Mouse (Mus musculus) ES-E14 (cell line): ENCODE data around the gene Vdac2. TPM values are rescaled to one million over a fixed set of nuclear protein-coding genes. Genes with fewer than 3 reads are reported as not detected.

Experiments
- DNase-seq: peaks from one replicate; pipeline ENCODE4 v3.0.0-alpha.2; 2013; ENCODE audit warnings: low read depth, low spot score
- H3K27ac ChIP-seq: 2 replicates; pipeline ENCODE4 v1.5.1; 2012; ENCODE audit warnings: low read depth, mild to moderate bottlenecking, low read length, moderate library complexity, mixed read lengths; ENCODE audit not compliant: poor library complexity, insufficient read depth, severe bottlenecking
- H3K36me3 ChIP-seq: 2 replicates; pipeline ENCODE4 v1.6.1; 2012; ENCODE audit warnings: mild to moderate bottlenecking, low read length, moderate library complexity, mixed read lengths; ENCODE audit not compliant: control insufficient read depth, poor library complexity, insufficient read depth, severe bottlenecking
- H3K4me1 ChIP-seq, 2 experiments: fragments of 150-350 bp in 1 of 2; sonication (generic) in 1 of 2; 2 replicates each; pipeline ENCODE4 v1.6.1; 2012; ENCODE audit warnings: low read length in 2 of 2, mild to moderate bottlenecking in 1 of 2, mixed read lengths in 1 of 2; ENCODE audit not compliant: control insufficient read depth in 2 of 2, insufficient read depth in 2 of 2, poor library complexity in 1 of 2
- H3K4me3 ChIP-seq, 2 experiments: fragments of 150-350 bp in 1 of 2; sonication (generic) in 1 of 2; 2 replicates each; pipeline ENCODE4 v1.5.1; 2012; ENCODE audit warnings: low read length in 2 of 2, low read depth in 1 of 2, mild to moderate bottlenecking in 1 of 2, mixed read lengths in 1 of 2; ENCODE audit not compliant: insufficient read depth in 1 of 2, poor library complexity in 1 of 2, severe bottlenecking in 1 of 2
- H3K9ac ChIP-seq: 2 replicates; pipeline ENCODE4 v1.6.1; 2012; ENCODE audit warnings: low read depth, mild to moderate bottlenecking, low read length, mixed read lengths; ENCODE audit not compliant: poor library complexity, insufficient read depth, severe bottlenecking
- H3K9me3 ChIP-seq: fragments of 150-350 bp; sonication (generic); 2 replicates; pipeline ENCODE4 v1.6.1; 2012; ENCODE audit warnings: low read depth, mild to moderate bottlenecking, low read length; ENCODE audit not compliant: control insufficient read depth, insufficient read depth
- CHD2 ChIP-seq: IDR thresholded peaks from 2 replicates; pipeline ENCODE4 v1.6.1; 2014; ENCODE audit warnings: mild to moderate bottlenecking, low read depth, low read length, inconsistent platforms
- HCFC1 ChIP-seq: IDR thresholded peaks from 2 replicates; pipeline ENCODE4 v1.6.1; 2012; ENCODE audit warnings: low read length, inconsistent platforms, borderline replicate concordance; ENCODE audit not compliant: insufficient read depth
- MAFK ChIP-seq: IDR thresholded peaks from 2 replicates; pipeline ENCODE4 v1.6.1; 2014; ENCODE audit warnings: mild to moderate bottlenecking, low read depth, low read length, inconsistent platforms; ENCODE audit not compliant: insufficient read depth
- ZC3H11A ChIP-seq: IDR thresholded peaks from 2 replicates; pipeline ENCODE4 v1.6.1; 2012; ENCODE audit warnings: low read depth, mild to moderate bottlenecking, inconsistent platforms, low read length, borderline replicate concordance
- ZNF384 ChIP-seq: IDR thresholded peaks from 2 replicates; pipeline ENCODE4 v1.6.1; 2012; ENCODE audit warnings: low read depth, low read length, inconsistent platforms
- in situ Hi-C, 2 experiments: fragments of 600-800 bp; cut with MboI; formaldehyde crosslinking; loops; one replicate each; pipeline ENCODE4 v1.15.1; 2025; ENCODE audit warnings: low sequenced_read_pairs in 2 of 2, inconsistent platforms in 1 of 2; ENCODE audit not compliant: unreplicated experiment in 2 of 2
- total RNA-seq: library from RNA; depleted of rRNA; stranded (reverse); fragments of 300-350 nt; gene quantifications from 2 replicates; pipeline ENCODE4 v1.2.3, GENCODE M21; 2012

The Vdac2 gene
- total RNA-seq, 1 experiment, result 305 TPM

- no peak for DNase-seq
- Histone ChIP-seq H3K9ac (no peak overlapping the region), H3K36me3 (no peaks in the 10 kb centered on the region), H3K4me3 (no peak overlapping the region), H3K27ac (no peak overlapping the region), H3K9me3 (no peaks in the 10 kb centered on the region), H3K4me1 (no peaks in the 10 kb centered on the region; a peak in 1 of 4 replicates)
- TF ChIP-seq ZC3H11A (no peak), MAFK (no peak), ZNF384 (no peak), HCFC1 (no peak), CHD2 (no peak)
- in situ Hi-C loops, result no loop called here
These were observed 2.7 kb upstream of the Vdac2 start for GRCm38 (mm10) chr14:21822307-21822706.

- H3K4me3 ChIP-seq, result no peak overlapping the region
- no peaks in the 10 kb centered on the region for H3K36me3 ChIP-seq
- TF ChIP-seq ZC3H11A (no peak), CHD2 (no peak)
- H3K27ac ChIP-seq, result no peak overlapping the region
- H3K9me3 ChIP-seq, result no peaks in the 10 kb centered on the region
- in situ Hi-C loops, result no loop called here
- no peaks in the 10 kb centered on the region; a peak in 1 of 4 replicates for H3K4me1 ChIP-seq
- no peak overlapping the region for H3K9ac ChIP-seq
- DNase-seq, result no peak
These were observed 2.2 kb upstream of the Vdac2 start for GRCm38 (mm10) chr14:21822795-21823374.

- no peak for TF ChIP-seq ZNF384
- no peak for TF ChIP-seq HCFC1
- TF ChIP-seq ZC3H11A, result no peak
- TF ChIP-seq MAFK, result no peak
- TF ChIP-seq CHD2, result no peak
- Histone ChIP-seq H3K4me1 (no peaks in the 10 kb centered on the region), H3K36me3 (no peaks in the 10 kb centered on the region), H3K27ac (no peak overlapping the region), H3K9ac (no peak overlapping the region), H3K9me3 (no peaks in the 10 kb centered on the region), H3K4me3 (no peak overlapping the region)
- in situ Hi-C loops, result no loop called here
- no peak for DNase-seq
These were observed 1.1 kb upstream of the Vdac2 start for GRCm38 (mm10) chr14:21823897-21824296.

DNA sequence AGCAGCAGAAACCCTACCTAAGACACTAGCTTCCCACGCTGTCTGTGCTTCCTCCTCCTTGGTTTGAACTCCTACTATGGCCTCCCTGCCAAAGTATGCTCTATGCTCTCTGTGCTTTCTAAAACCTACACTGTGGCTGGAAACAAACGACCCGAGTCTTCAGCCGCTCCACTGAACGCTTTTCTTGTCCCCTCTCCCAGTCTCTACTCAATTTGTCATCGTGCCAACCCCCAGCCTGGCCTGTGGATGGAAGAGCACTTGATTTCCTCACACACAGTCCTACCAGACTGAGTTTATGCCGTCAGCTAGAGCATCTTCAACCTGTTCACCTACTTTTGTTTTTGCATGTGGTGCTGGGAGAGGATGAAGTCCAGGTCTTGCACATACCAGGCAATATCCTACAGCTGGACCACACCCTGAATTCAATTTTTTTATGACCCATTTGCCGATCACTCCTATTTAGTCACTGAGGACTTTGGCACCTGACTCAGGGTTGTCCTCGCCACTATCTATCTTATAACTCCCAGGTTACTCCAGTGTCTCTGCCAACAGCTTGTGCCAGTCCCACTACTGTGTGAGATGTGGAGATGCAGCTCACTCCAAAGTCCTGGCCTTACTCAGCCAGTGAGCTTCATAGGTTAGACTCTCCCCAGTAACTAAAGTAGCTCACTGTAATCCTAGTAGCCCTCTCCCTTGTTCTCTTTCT lies 901 bp downstream of the Vdac2 start:
- in situ Hi-C loops, result no loop called here
- no peak for TF ChIP-seq ZC3H11A
- no peaks in the 10 kb centered on the region for H3K36me3 ChIP-seq
- no peak overlapping the region for H3K27ac ChIP-seq
- H3K4me3 ChIP-seq, result no peak overlapping the region
- no peak for DNase-seq
- no peak overlapping the region for H3K9ac ChIP-seq
- no peaks in the 10 kb centered on the region for H3K4me1 ChIP-seq
- H3K9me3 ChIP-seq, result no peaks in the 10 kb centered on the region
